Mouse (Mus musculus): ENCODE data around the gene Zfyve28. TPM values are rescaled to one million over a fixed set of nuclear protein-coding genes. Genes with fewer than 3 reads are reported as not detected.

Zfyve28 gene
- polyA plus RNA-seq, 1 experiment, result 2.8 TPM

- H3K36me3 ChIP-seq (ENCODE audit: control insufficient read depth, insufficient read depth, low read length, poor library complexity, severe bottlenecking), result no peaks in the 10 kb centered on the region
Measured at GRCm38 (mm10) chr5:34269197-34269920, 18.9 kb downstream of the Zfyve28 start.

GRCm38 (mm10) chr5:34266065-34266464, 22.2 kb downstream of the Zfyve28 start:
- Histone ChIP-seq H3K36me3 (ENCODE audit: control insufficient read depth, insufficient read depth, low read length, poor library complexity, severe bottlenecking) (no peaks in the 10 kb centered on the region), H3K9ac (ENCODE audit: low read depth, poor library complexity, severe bottlenecking) (no peak overlapping the region), H3K9me3 (replicated peaks; ENCODE audit: control insufficient read depth, insufficient read depth, low read length, poor library complexity, severe bottlenecking) (no peaks in the 10 kb centered on the region), H3K4me1 (ENCODE audit: control insufficient read depth, insufficient read depth, low read length) (no peaks in the 10 kb centered on the region), H3K4me3 (ENCODE audit: low read depth, low read length) (no peak overlapping the region), H3K27ac (ENCODE audit: insufficient read depth, low read length) (no peak overlapping the region), H3K27me3 (ENCODE audit: control insufficient read depth, insufficient read depth, low read length, poor library complexity, severe bottlenecking) (no peaks in the 10 kb centered on the region)
- TF ChIP-seq POLR2A (IDR thresholded peaks at IDR 0.05; ENCODE audit: insufficient read depth, low read length) (no peak), CTCF (IDR thresholded peaks at IDR 0.05; ENCODE audit: low read depth, low read length) (no peak), EP300 (IDR thresholded peaks at IDR 0.05; ENCODE audit: insufficient read depth, low read depth, low read length) (no peak)

More at GRCm38 (mm10) chr5:34269197-34269920, 18.9 kb downstream of the Zfyve28 start:
- H3K9me3 ChIP-seq (replicated peaks; ENCODE audit: control insufficient read depth, insufficient read depth, low read length, poor library complexity, severe bottlenecking), result no peaks in the 10 kb centered on the region
- H3K4me1 ChIP-seq (ENCODE audit: control insufficient read depth, insufficient read depth, low read length), result no peaks in the 10 kb centered on the region
- TF ChIP-seq CTCF (IDR thresholded peaks at IDR 0.05; ENCODE audit: low read depth, low read length), result no peak
- TF ChIP-seq POLR2A (IDR thresholded peaks at IDR 0.05; ENCODE audit: insufficient read depth, low read length), result no peak
- no peak for TF ChIP-seq EP300 (IDR thresholded peaks at IDR 0.05; ENCODE audit: insufficient read depth, low read depth, low read length)
- H3K27me3 ChIP-seq (ENCODE audit: control insufficient read depth, insufficient read depth, low read length, poor library complexity, severe bottlenecking), result no peaks in the 10 kb centered on the region
- H3K27ac ChIP-seq (ENCODE audit: insufficient read depth, low read length), result no peak overlapping the region
- no peak overlapping the region for H3K9ac ChIP-seq (ENCODE audit: low read depth, poor library complexity, severe bottlenecking)
- H3K4me3 ChIP-seq (ENCODE audit: low read depth, low read length), result no peak overlapping the region

DNA sequence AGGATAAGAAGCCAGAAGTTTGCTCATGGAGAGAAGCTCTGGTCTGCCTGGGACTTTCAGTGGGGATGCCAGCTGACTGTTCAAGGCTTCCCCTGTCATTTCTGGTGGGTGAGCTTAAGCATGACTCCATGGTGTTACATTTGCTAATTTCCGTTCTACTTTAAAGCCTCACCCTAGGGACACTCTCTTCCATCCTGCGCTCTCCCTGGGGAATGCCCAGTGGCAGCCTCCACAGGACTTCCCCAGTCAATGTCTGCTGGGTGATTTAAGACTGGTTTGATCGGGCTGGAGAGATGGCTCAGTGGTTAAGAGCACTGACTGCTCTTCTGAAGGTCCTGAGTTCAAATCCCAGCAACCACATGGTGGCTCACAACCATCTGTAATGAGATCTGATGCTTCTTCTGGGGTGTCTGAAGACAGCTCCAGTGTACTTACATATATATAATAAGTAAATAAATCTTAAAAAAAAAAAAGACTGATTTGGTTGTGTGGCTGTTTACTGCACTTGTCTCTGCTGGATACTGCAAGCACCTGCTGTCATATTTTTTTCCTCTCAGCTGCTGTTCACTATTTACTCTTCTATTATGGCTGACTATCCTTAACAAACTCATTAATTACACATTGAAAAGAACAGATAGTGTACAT, 29.0 kb downstream of the Zfyve28 start:
- TF ChIP-seq CTCF (IDR thresholded peaks at IDR 0.05; ENCODE audit: low read depth, low read length) (no peak), POLR2A (IDR thresholded peaks at IDR 0.05; ENCODE audit: insufficient read depth, low read length) (no peak), EP300 (IDR thresholded peaks at IDR 0.05; ENCODE audit: insufficient read depth, low read depth, low read length) (no peak)
- Histone ChIP-seq H3K4me1 (ENCODE audit: control insufficient read depth, insufficient read depth, low read length) (no peaks in the 10 kb centered on the region), H3K9me3 (replicated peaks; ENCODE audit: control insufficient read depth, insufficient read depth, low read length, poor library complexity, severe bottlenecking) (no peaks in the 10 kb centered on the region), H3K4me3 (ENCODE audit: low read depth, low read length) (no peak overlapping the region), H3K9ac (ENCODE audit: low read depth, poor library complexity, severe bottlenecking) (no peak overlapping the region), H3K27me3 (ENCODE audit: control insufficient read depth, insufficient read depth, low read length, poor library complexity, severe bottlenecking) (no peaks in the 10 kb centered on the region), H3K27ac (ENCODE audit: insufficient read depth, low read length) (no peak overlapping the region), H3K36me3 (ENCODE audit: control insufficient read depth, insufficient read depth, low read length, poor library complexity, severe bottlenecking) (no peaks in the 10 kb centered on the region)

DNA sequence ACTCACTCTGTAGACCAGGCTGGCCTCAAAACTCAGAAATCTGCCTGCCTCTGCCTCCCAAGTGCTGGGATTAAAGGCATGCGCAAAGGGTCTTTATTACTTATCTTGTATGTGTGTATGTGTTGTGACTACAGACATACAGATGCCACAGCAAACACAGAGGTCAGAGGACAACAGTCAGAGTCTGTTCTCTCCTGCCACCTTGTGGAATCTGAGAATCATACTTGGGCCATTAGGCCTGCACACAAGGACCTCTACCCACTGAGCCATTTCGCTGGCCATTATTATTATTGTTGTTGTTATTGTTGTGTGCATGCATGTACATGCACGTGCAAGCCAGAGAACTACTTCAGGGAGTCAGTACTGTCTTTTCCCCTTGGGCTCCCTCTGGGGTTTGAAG, 33.1 kb downstream of the Zfyve28 start:
- Histone ChIP-seq H3K36me3 (ENCODE audit: control insufficient read depth, insufficient read depth, low read length, poor library complexity, severe bottlenecking) (no peaks in the 10 kb centered on the region), H3K27ac (ENCODE audit: insufficient read depth, low read length) (no peak overlapping the region), H3K4me3 (ENCODE audit: low read depth, low read length) (no peak overlapping the region), H3K9me3 (replicated peaks; ENCODE audit: control insufficient read depth, insufficient read depth, low read length, poor library complexity, severe bottlenecking) (no peaks in the 10 kb centered on the region), H3K4me1 (ENCODE audit: control insufficient read depth, insufficient read depth, low read length) (no peaks in the 10 kb centered on the region), H3K27me3 (ENCODE audit: control insufficient read depth, insufficient read depth, low read length, poor library complexity, severe bottlenecking) (no peaks in the 10 kb centered on the region), H3K9ac (ENCODE audit: low read depth, poor library complexity, severe bottlenecking) (no peak overlapping the region)
- TF ChIP-seq EP300 (IDR thresholded peaks at IDR 0.05; ENCODE audit: insufficient read depth, low read depth, low read length) (no peak), POLR2A (IDR thresholded peaks at IDR 0.05; ENCODE audit: insufficient read depth, low read length) (no peak), CTCF (IDR thresholded peaks at IDR 0.05; ENCODE audit: low read depth, low read length) (no peak)

DNA sequence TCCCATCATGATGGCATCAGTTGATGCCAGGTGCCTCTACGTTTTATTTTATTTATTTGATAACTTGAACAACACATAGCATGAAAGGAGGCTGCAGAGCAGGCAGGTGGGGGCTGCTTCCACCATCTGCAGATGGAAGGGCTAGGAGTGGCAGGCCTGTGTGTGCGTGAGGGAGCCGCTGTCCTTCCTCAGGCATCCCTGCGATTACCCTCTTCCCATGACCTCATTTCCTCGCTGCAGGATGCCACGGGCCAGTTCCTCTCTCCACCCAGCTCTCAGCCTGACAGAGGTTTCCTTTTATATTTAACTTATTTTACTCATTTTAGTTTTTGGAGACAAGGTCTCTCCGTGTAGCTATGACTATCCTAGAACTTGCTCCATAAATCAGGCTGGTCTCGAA, 33.9 kb downstream of the Zfyve28 start:
- H3K4me3 ChIP-seq (ENCODE audit: low read depth, low read length), result no peak overlapping the region
- H3K4me1 ChIP-seq (ENCODE audit: control insufficient read depth, insufficient read depth, low read length), result no peaks in the 10 kb centered on the region
- TF ChIP-seq EP300 (IDR thresholded peaks at IDR 0.05; ENCODE audit: insufficient read depth, low read depth, low read length), result no peak
- TF ChIP-seq POLR2A (IDR thresholded peaks at IDR 0.05; ENCODE audit: insufficient read depth, low read length), result no peak
- TF ChIP-seq CTCF (IDR thresholded peaks at IDR 0.05; ENCODE audit: low read depth, low read length), result no peak

GRCm38 (mm10) chr5:34252967-34253519, 35.2 kb downstream of the Zfyve28 start:
- no peaks in the 10 kb centered on the region for H3K27me3 ChIP-seq (ENCODE audit: control insufficient read depth, insufficient read depth, low read length, poor library complexity, severe bottlenecking)
- no peaks in the 10 kb centered on the region for H3K4me1 ChIP-seq (ENCODE audit: control insufficient read depth, insufficient read depth, low read length)
- H3K9me3 ChIP-seq (replicated peaks; ENCODE audit: control insufficient read depth, insufficient read depth, low read length, poor library complexity, severe bottlenecking), result no peaks in the 10 kb centered on the region
- H3K4me3 ChIP-seq (ENCODE audit: low read depth, low read length), result no peak overlapping the region
- no peak overlapping the region for H3K9ac ChIP-seq (ENCODE audit: low read depth, poor library complexity, severe bottlenecking)
- no peak overlapping the region for H3K27ac ChIP-seq (ENCODE audit: insufficient read depth, low read length)
- H3K36me3 ChIP-seq (ENCODE audit: control insufficient read depth, insufficient read depth, low read length, poor library complexity, severe bottlenecking), result no peaks in the 10 kb centered on the region
- TF ChIP-seq CTCF (IDR thresholded peaks at IDR 0.05; ENCODE audit: low read depth, low read length), result no peak
- TF ChIP-seq POLR2A (IDR thresholded peaks at IDR 0.05; ENCODE audit: insufficient read depth, low read length), result no peak
- TF ChIP-seq EP300 (IDR thresholded peaks at IDR 0.05; ENCODE audit: insufficient read depth, low read depth, low read length), result no peak

More for the DNA sequence above, 33.9 kb downstream of the Zfyve28 start:
- Histone ChIP-seq H3K36me3 (ENCODE audit: control insufficient read depth, insufficient read depth, low read length, poor library complexity, severe bottlenecking) (no peaks in the 10 kb centered on the region), H3K9ac (ENCODE audit: low read depth, poor library complexity, severe bottlenecking) (no peak overlapping the region), H3K27ac (ENCODE audit: insufficient read depth, low read length) (no peak overlapping the region), H3K27me3 (ENCODE audit: control insufficient read depth, insufficient read depth, low read length, poor library complexity, severe bottlenecking) (no peaks in the 10 kb centered on the region), H3K9me3 (replicated peaks; ENCODE audit: control insufficient read depth, insufficient read depth, low read length, poor library complexity, severe bottlenecking) (no peaks in the 10 kb centered on the region)
